Mouse (Mus musculus): Measurements from ENCODE around the gene Slc45a2.

DNA sequence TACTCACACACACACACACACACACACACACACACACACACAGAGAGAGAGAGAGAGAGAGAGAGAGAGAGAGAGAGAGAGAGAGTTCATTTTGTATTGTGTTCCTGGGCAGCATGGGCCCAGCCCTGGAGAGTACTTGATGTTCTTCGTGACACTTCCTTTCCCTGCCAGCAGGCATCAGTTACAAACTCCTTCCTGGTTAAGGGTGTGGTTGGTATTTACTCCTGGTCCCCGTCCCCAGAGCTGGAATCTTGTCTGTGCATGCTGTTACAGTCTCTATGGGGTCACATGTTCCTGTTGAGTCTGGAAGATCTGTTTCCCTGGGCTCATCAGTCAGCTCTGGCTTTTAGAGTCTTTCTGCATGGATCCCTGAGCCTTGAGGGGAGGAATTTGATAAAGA lies 10.1 kb upstream of the Slc45a2 start:
- TF ChIP-seq CTCF (IDR thresholded peaks at IDR 0.05; ENCODE audit: low read depth, low read length), result no peak
- TF ChIP-seq GATA1 (IDR thresholded peaks at IDR 0.05; ENCODE audit: borderline replicate concordance, low read length), result no peak
- no peak for TF ChIP-seq POLR2AphosphoS5 (IDR thresholded peaks at IDR 0.05; ENCODE audit: insufficient replicate concordance, low read depth, low read length)
- TF ChIP-seq TAL1 (conservative IDR thresholded peaks at IDR 0.05; ENCODE audit: low read depth, low read length), result no peak

Data from G1E (cell line).